Mouse (Mus musculus) heart, postnatal 25 days (tissue): ENCODE results near the gene Slc16a3. TPM values are rescaled to one million over a fixed set of nuclear protein-coding genes. Genes with fewer than 3 reads are reported as not detected.
A peak's percentile ranks its signal among the peaks of the same experiment; 100 is the strongest.

Source experiments
- DNase-seq: peaks from one replicate; pipeline ENCODE4 v3.0.0; 2022; ENCODE audit warnings: low spot score
- intact Hi-C: fragments of 180-260 bp; cut with DNase I; formaldehyde crosslinking; loops from one replicate; pipeline ENCODE4 v1.15.1; 2025
- total RNA-seq, 2 experiments: library from RNA; stranded (reverse); gene quantifications; 2 replicates each; pipeline ENCODE4 v1.2.3; 2021

The Slc16a3 gene
- total RNA-seq, 2 experiments from 2014 or later: 0.87 to 2.1 TPM

GRCm38 (mm10) chr11:120945266-120945665 is 3.0 kb upstream of the Slc16a3 start:
- no peak for DNase-seq
- intact Hi-C loops: no loop called here

DNA sequence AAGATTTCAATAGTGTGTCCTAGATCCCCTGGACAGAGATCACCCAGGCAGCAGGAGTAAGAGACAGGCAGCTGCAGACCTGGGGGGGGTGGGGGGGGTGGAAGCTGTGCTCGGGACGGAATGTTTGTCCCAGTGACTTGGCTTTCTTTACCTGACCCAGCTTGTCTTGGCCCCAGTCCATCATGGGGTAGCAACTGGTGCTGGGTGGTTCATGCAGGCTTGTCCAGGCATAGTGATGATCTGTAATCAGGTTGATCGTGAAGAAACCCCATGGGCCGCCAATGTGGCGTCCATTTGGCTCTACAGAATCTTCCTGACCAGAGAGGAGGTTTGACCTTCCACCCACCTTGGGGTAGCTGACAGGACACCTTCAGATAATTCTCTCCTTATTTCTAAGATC is 2.4 kb upstream of the Slc16a3 start:
- no peak for DNase-seq
- intact Hi-C loops: no loop called here

GRCm38 (mm10) chr11:120948861-120949851 is 876 bp downstream of the Slc16a3 start:
- intact Hi-C loops: no loop called here
- no peak for DNase-seq

DNA sequence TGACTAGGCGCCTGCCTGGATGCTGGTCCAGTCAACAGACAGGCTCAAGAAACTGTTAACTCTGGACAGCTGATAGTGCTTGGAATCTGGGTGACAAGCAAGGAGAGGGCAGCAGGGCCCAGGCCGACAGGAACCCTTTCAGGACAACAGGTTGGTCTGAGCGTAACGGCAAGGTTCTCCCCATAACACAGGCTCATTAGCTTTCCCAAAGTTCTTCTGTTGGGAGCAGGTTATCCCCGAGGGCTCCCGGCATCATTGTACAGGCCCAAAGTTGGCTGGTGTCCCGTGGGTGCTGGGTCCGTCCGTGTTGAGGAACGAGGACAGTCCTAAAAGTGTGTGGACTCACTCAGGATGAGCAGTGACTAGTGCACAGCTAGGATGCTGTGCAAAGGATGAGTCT is 1.6 kb downstream of the Slc16a3 start:
- intact Hi-C loops: no loop called here
- DNase-seq: no peak

GRCm38 (mm10) chr11:120950281-120951202 is 2.3 kb downstream of the Slc16a3 start:
- intact Hi-C loops: no loop called here
- peak; percentile 87 for DNase-seq

- intact Hi-C loops: no loop called here
- no peak for DNase-seq
Observed at GRCm38 (mm10) chr11:120951237-120951636, 3.0 kb downstream of the Slc16a3 start.

- intact Hi-C loops: no loop called here
- DNase-seq: no peak
Observed at GRCm38 (mm10) chr11:120951731-120952730, 3.8 kb downstream of the Slc16a3 start.

GRCm38 (mm10) chr11:120954936-120955335 is 6.7 kb downstream of the Slc16a3 start:
- DNase-seq: no peak
- intact Hi-C loops: no loop called here

DNA sequence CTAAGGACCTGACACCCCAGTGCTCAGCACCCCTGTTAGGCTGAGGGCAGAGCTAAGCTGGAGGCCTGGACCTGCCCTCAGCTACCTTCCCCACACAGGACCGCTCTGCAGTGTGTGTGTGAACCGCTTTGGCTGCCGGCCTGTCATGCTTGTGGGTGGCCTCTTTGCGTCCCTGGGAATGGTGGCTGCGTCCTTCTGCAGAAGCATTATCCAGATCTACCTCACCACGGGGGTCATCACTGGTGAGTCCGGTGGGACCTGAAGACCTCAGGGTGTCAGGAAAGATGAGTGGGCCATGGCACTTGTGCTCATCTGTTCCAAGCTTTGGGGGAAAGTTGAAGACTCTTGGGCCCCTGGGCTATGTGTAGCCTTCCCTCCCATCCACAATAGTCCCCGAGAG is 7.4 kb downstream of the Slc16a3 start:
- intact Hi-C loops: no loop called here
- DNase-seq: no peak

DNA sequence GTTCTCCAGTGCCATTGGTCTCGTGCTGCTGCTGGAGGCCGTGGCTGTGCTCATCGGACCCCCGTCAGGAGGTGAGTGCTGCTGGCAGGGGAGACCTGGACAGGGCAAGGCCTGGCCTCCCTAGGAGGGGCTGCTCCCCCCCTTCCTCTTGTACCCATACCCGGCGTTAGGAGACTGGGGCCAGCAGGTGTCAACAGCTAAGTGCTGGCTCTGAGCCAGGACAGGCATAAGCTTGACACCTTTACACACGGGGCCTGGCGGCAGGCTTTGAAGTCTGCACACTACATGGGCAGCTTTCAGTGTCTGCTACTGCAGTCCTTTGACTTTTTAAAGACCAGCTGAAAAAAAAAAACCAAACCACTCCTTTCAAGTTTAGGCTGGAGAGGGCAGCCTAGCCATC is 8.8 kb downstream of the Slc16a3 start:
- intact Hi-C loops: no loop called here

DNA sequence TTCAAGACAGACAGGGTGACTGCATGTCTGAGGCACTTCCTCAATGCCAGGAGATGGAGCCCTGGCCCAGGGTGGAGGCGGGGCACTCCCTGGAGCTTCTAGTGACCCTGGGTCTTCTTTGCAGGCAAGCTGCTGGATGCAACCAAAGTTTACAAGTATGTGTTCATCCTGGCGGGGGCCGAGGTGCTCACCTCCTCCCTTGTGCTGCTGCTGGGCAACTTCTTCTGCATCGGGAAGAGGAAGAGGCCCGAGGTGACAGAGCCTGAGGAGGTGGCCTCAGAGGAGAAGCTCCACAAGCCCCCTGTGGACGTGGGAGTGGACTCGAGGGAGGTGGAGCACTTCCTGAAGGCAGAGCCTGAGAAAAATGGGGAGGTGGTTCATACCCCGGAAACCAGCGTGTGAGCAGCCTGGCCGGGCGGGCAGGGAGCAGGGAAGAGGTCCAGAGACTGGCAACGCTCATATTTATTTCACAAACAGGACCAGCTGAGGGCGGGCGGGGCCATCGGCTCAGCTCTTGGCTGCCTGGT is 9.5 kb downstream of the Slc16a3 start:
- no peak for DNase-seq
- intact Hi-C loops: no loop called here

More for the DNA sequence above, 8.8 kb downstream of the Slc16a3 start:
- no peak for DNase-seq

- no peak for DNase-seq
- intact Hi-C loops: no loop called here
Observed at GRCm38 (mm10) chr11:120959066-120959465, 10.8 kb downstream of the Slc16a3 start.

- intact Hi-C loops: no loop called here
- DNase-seq: no peak
Observed at GRCm38 (mm10) chr11:120959564-120959963, 11.3 kb downstream of the Slc16a3 start.

- intact Hi-C loops: no loop called here
- no peak for DNase-seq
Observed at GRCm38 (mm10) chr11:120960248-120960647, 12.0 kb downstream of the Slc16a3 start.

DNA sequence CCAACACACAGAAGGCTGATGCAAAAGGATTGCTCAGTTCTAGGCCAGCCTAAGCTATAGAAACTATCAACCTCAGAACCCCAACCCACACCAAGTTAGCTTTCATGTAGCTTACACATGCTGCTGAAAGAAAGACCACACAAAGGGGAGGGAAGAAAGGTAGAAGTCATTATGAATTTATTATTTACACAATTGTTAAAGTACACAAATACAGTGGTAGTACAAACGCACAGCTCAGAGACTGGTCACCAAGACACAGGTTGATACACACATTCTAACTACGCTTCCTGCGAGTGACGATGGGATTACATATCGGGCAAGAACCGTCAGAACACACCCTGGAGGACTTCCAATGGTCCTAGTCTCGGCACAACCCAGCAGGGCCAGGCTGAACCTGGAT is 13.3 kb downstream of the Slc16a3 start:
- no peak for DNase-seq
- intact Hi-C loops: no loop called here

GRCm38 (mm10) chr11:120962050-120962771 is 13.9 kb downstream of the Slc16a3 start:
- intact Hi-C loops: no loop called here
- DNase-seq: no peak

- intact Hi-C loops: no loop called here
- no peak for DNase-seq
Observed at GRCm38 (mm10) chr11:120962909-120963308, 14.6 kb downstream of the Slc16a3 start.
